Comparison of ENCODE assay signal across 9 mouse cellular contexts in genomic region chr10:79986963-79987362, GRCm38 (mm10). TPM values are rescaled to one million over a fixed set of nuclear protein-coding genes. Genes with fewer than 3 reads are reported as not detected.
DNase-seq lines count a peak whose midpoint lies in the region; ATAC-seq lines count a peak whose summit lies in the region.
"Had no signal": no experiment of that assay in that cellular context is flagged by ENCODE, and none has a peak within 500 bp of the region (broad histone marks: within the 10 kb centered on the region; RNA-seq: fewer than 3 reads in every experiment).

No protein-coding gene starts in this region.

- peak overlapping the region; percentile 87 for H3K27ac ChIP-seq in forebrain, embryonic 10.5 days
- H3K27ac ChIP-seq in forebrain, embryonic 16.5 days (ENCODE audit: low read length) = no peak overlapping the region
- H3K27ac ChIP-seq in embryonic facial prominence, embryonic 11.5 days (replicated peaks; ENCODE audit: low read depth, low read length) = no peak overlapping the region
- peak overlapping the region; percentile 98 for H3K27ac ChIP-seq in heart, embryonic 10.5 days
- peak overlapping the region; percentile 48 for H3K27ac ChIP-seq in kidney, embryonic 14.5 days (ENCODE audit: low read depth, low read length)

- peaks cover 53% of the 10 kb centered on the region for H3K27me3 ChIP-seq in forebrain, embryonic 10.5 days (ENCODE audit: poor library complexity, severe bottlenecking)
- peaks cover 38% of the 10 kb centered on the region for H3K27me3 ChIP-seq in forebrain, embryonic 16.5 days (replicated peaks; ENCODE audit: control insufficient read depth, insufficient read depth, low read length)
- H3K27me3 ChIP-seq in embryonic facial prominence, embryonic 11.5 days (ENCODE audit: control insufficient read depth, insufficient read depth, low read length) = no peaks in the 10 kb centered on the region
- no peaks in the 10 kb centered on the region for H3K27me3 ChIP-seq in heart, embryonic 10.5 days (ENCODE audit: insufficient read depth, poor library complexity, severe bottlenecking)
- no peaks in the 10 kb centered on the region for H3K27me3 ChIP-seq in kidney, embryonic 14.5 days (ENCODE audit: control insufficient read depth, insufficient read depth, low read length)
- H3K27me3 ChIP-seq: Patski had no signal

- peak; percentile 79 for DNase-seq in forebrain, embryonic 10.5 days (ENCODE audit: extremely low spot score, low spot score)
- peak; percentile 89 for DNase-seq in embryonic facial prominence, embryonic 11.5 days (ENCODE audit: low spot score)
- peak; percentile 93 for DNase-seq in heart, embryonic 10.5 days (ENCODE audit: low spot score)
- DNase-seq in liver = peak; percentile 85
- peak; percentile 74 to 93 for DNase-seq in monocyte, adult 2 months (ENCODE audit: low read depth in 1 of 2, low spot score in 2 of 2)
- peak; percentile 91 to 93 for DNase-seq in spleen, postnatal 36 days (ENCODE audit: low spot score in 2 of 2)

- WGBS in forebrain, embryonic 10.5 days = 6% methylated on average over 11 of the region's 11 CpGs
- 1% methylated on average over 11 of the region's 11 CpGs for WGBS in forebrain, embryonic 16.5 days
- 2% methylated on average over 11 of the region's 11 CpGs for WGBS in embryonic facial prominence, embryonic 11.5 days
- 4% methylated on average over 11 of the region's 11 CpGs for WGBS in heart, embryonic 10.5 days
- 3% methylated on average over 11 of the region's 11 CpGs for WGBS in kidney, embryonic 14.5 days

- H3K9ac ChIP-seq in forebrain, embryonic 16.5 days (replicated peaks; ENCODE audit: low read depth, low read length) = no peak overlapping the region
- H3K9ac ChIP-seq in embryonic facial prominence, embryonic 11.5 days (replicated peaks; ENCODE audit: low read length) = no peak overlapping the region
- no peak overlapping the region; the same call in 1 of the 2 replicates for H3K9ac ChIP-seq in kidney, embryonic 14.5 days (ENCODE audit: low read depth, low read length)

- peaks cover 12% of the 10 kb centered on the region; the same call in 1 of the 2 replicates for H3K9me3 ChIP-seq in forebrain, embryonic 10.5 days
- H3K9me3 ChIP-seq in forebrain, embryonic 16.5 days (ENCODE audit: control insufficient read depth, low read length) = peaks cover 5% of the 10 kb centered on the region; the same call in 1 of the 2 replicates
- H3K9me3 ChIP-seq in embryonic facial prominence, embryonic 11.5 days (replicated peaks; ENCODE audit: control insufficient read depth, low read length) = no peaks in the 10 kb centered on the region
- 0 out of 2 replicates have a peak, but pooled peaks cover 3% of the 10 kb centered on the region for H3K9me3 ChIP-seq in heart, embryonic 10.5 days
- H3K9me3 ChIP-seq in kidney, embryonic 14.5 days (ENCODE audit: control insufficient read depth, low read length) = peaks cover 9% of the 10 kb centered on the region; the same call in 1 of the 2 replicates

- H3K4me1 ChIP-seq in forebrain, embryonic 10.5 days = peaks cover 69% of the 10 kb centered on the region
- peaks cover 32% of the 10 kb centered on the region for H3K4me1 ChIP-seq in forebrain, embryonic 16.5 days (replicated peaks; ENCODE audit: control insufficient read depth, insufficient read depth, low read length)
- H3K4me1 ChIP-seq in embryonic facial prominence, embryonic 11.5 days (ENCODE audit: control insufficient read depth, insufficient read depth, low read length) = peaks cover 3% of the 10 kb centered on the region
- H3K4me1 ChIP-seq in heart, embryonic 10.5 days = peaks cover 76% of the 10 kb centered on the region
- H3K4me1 ChIP-seq in kidney, embryonic 14.5 days (ENCODE audit: control insufficient read depth, insufficient read depth, low read length) = peaks cover 38% of the 10 kb centered on the region

- no peak for ATAC-seq in forebrain, embryonic 16.5 days
- ATAC-seq in embryonic facial prominence, embryonic 11.5 days (replicated peaks; ENCODE audit: insufficient number of reproducible peaks, low FRiP score, low TSS enrichment, low read depth) = no peak
- no peak for ATAC-seq in kidney, embryonic 14.5 days (ENCODE audit: low FRiP score, low TSS enrichment)
- ATAC-seq: Patski had no signal

- H3K4me2 ChIP-seq in forebrain, embryonic 16.5 days (ENCODE audit: low read length) = no peak overlapping the region
- peak overlapping the region; percentile 5 for H3K4me2 ChIP-seq in embryonic facial prominence, embryonic 11.5 days (ENCODE audit: low read depth, low read length)
- peak overlapping the region; percentile 59; the same call in 1 of the 2 replicates for H3K4me2 ChIP-seq in kidney, embryonic 14.5 days (replicated peaks; ENCODE audit: low read depth, low read length)

- H3K36me3 ChIP-seq in forebrain, embryonic 10.5 days (replicated peaks) = peaks cover 19% of the 10 kb centered on the region
- H3K36me3 ChIP-seq in forebrain, embryonic 16.5 days (ENCODE audit: control insufficient read depth, insufficient read depth) = no peaks in the 10 kb centered on the region
- peaks cover 2% of the 10 kb centered on the region for H3K36me3 ChIP-seq in embryonic facial prominence, embryonic 11.5 days (replicated peaks; ENCODE audit: control insufficient read depth, insufficient read depth, low read depth, low read length)
- peaks cover 22% of the 10 kb centered on the region for H3K36me3 ChIP-seq in heart, embryonic 10.5 days
- H3K36me3 ChIP-seq in kidney, embryonic 14.5 days (ENCODE audit: control insufficient read depth, insufficient read depth, low read length) = peaks cover 13% of the 10 kb centered on the region

- peak overlapping the region; percentile 80 for H3K4me3 ChIP-seq in forebrain, embryonic 10.5 days
- H3K4me3 ChIP-seq in forebrain, embryonic 16.5 days (replicated peaks; ENCODE audit: low read length) = no peak overlapping the region
- H3K4me3 ChIP-seq in embryonic facial prominence, embryonic 11.5 days (ENCODE audit: low read depth, low read length) = no peak overlapping the region
- H3K4me3 ChIP-seq in heart, embryonic 10.5 days = peak overlapping the region; percentile 86
- H3K4me3 ChIP-seq in kidney, embryonic 14.5 days (ENCODE audit: low read length) = no peak overlapping the region; the same call in 1 of the 2 replicates

RNA-seq across cellular contexts. Expression of gene Cnn2, which starts 1.4 kb away (rescaled TPM):
- polyA plus RNA-seq in forebrain, embryonic 10.5 days (2016; fragmentation: Nextera tagmentation; extraction: Ambion mirVana) = 222 and 226 TPM in 2 replicates
- 30.5 and 31.3 TPM in 2 replicates for polyA plus RNA-seq in forebrain, embryonic 16.5 days (2015; fragmentation: Nextera tagmentation; extraction: Ambion mirVana)
- 255 and 271 TPM in 2 replicates for polyA plus RNA-seq in embryonic facial prominence, embryonic 11.5 days (2014; fragmentation: Nextera tagmentation; extraction: Ambion mirVana)
- polyA plus RNA-seq in heart, embryonic 10.5 days (2016; fragmentation: Nextera tagmentation; extraction: Ambion mirVana) = 408 and 456 TPM in 2 replicates
- polyA plus RNA-seq in kidney, embryonic 14.5 days (2014; fragmentation: Nextera tagmentation; extraction: Ambion mirVana) = 186 and 220 TPM in 2 replicates

RNA-seq across cellular contexts. Expression of gene Tmem259, which starts 2.8 kb away (rescaled TPM):
- polyA plus RNA-seq in forebrain, embryonic 10.5 days (2016; fragmentation: Nextera tagmentation; extraction: Ambion mirVana) = 8.4 and 9.6 TPM in 2 replicates
- 12.3 and 12.8 TPM in 2 replicates for polyA plus RNA-seq in forebrain, embryonic 16.5 days (2015; fragmentation: Nextera tagmentation; extraction: Ambion mirVana)
- 13.4 and 13.7 TPM in 2 replicates for polyA plus RNA-seq in embryonic facial prominence, embryonic 11.5 days (2014; fragmentation: Nextera tagmentation; extraction: Ambion mirVana)
- polyA plus RNA-seq in heart, embryonic 10.5 days (2016; fragmentation: Nextera tagmentation; extraction: Ambion mirVana) = 12.7 and 16.4 TPM in 2 replicates
- 18.8 and 27.8 TPM in 2 replicates for polyA plus RNA-seq in kidney, embryonic 14.5 days (2014; fragmentation: Nextera tagmentation; extraction: Ambion mirVana)

RNA-seq across cellular contexts. Expression of gene Abca7, which starts 9.3 kb away (rescaled TPM):
- polyA plus RNA-seq in forebrain, embryonic 10.5 days (2016; fragmentation: Nextera tagmentation; extraction: Ambion mirVana) = 2.9 and 3.1 TPM in 2 replicates
- 3.9 and 4.7 TPM in 2 replicates for polyA plus RNA-seq in forebrain, embryonic 16.5 days (2015; fragmentation: Nextera tagmentation; extraction: Ambion mirVana)
- polyA plus RNA-seq in embryonic facial prominence, embryonic 11.5 days (2014; fragmentation: Nextera tagmentation; extraction: Ambion mirVana) = 0.98 and 1.3 TPM in 2 replicates
- polyA plus RNA-seq in heart, embryonic 10.5 days (2016; fragmentation: Nextera tagmentation; extraction: Ambion mirVana) = 2.8 and 4.1 TPM in 2 replicates
- 1.8 and 2.7 TPM in 2 replicates for polyA plus RNA-seq in kidney, embryonic 14.5 days (2014; fragmentation: Nextera tagmentation; extraction: Ambion mirVana)

RNA-seq across cellular contexts. Expression of gene Grin3b, which starts 16.4 kb away (rescaled TPM):
- 0.20 and 0.31 TPM in 2 replicates for polyA plus RNA-seq in forebrain, embryonic 10.5 days (2016; fragmentation: Nextera tagmentation; extraction: Ambion mirVana)
- polyA plus RNA-seq in forebrain, embryonic 16.5 days (2015; fragmentation: Nextera tagmentation; extraction: Ambion mirVana) = 0.29 and 0.60 TPM in 2 replicates
- 0.21 and 0.22 TPM in 2 replicates for polyA plus RNA-seq in embryonic facial prominence, embryonic 11.5 days (2014; fragmentation: Nextera tagmentation; extraction: Ambion mirVana)
- polyA plus RNA-seq in heart, embryonic 10.5 days (2016; fragmentation: Nextera tagmentation; extraction: Ambion mirVana) = 0.30 and 0.34 TPM in 2 replicates
- 0.19 and 0.29 TPM in 2 replicates for polyA plus RNA-seq in kidney, embryonic 14.5 days (2014; fragmentation: Nextera tagmentation; extraction: Ambion mirVana)

RNA-seq across cellular contexts. Expression of gene Wdr18, which starts 27.0 kb away (rescaled TPM):
- polyA plus RNA-seq in forebrain, embryonic 10.5 days (2016; fragmentation: Nextera tagmentation; extraction: Ambion mirVana) = 165 and 167 TPM in 2 replicates
- polyA plus RNA-seq in forebrain, embryonic 16.5 days (2015; fragmentation: Nextera tagmentation; extraction: Ambion mirVana) = 81.8 and 97.7 TPM in 2 replicates
- polyA plus RNA-seq in embryonic facial prominence, embryonic 11.5 days (2014; fragmentation: Nextera tagmentation; extraction: Ambion mirVana) = 118 and 123 TPM in 2 replicates
- 127 and 155 TPM in 2 replicates for polyA plus RNA-seq in heart, embryonic 10.5 days (2016; fragmentation: Nextera tagmentation; extraction: Ambion mirVana)
- 132 and 147 TPM in 2 replicates for polyA plus RNA-seq in kidney, embryonic 14.5 days (2014; fragmentation: Nextera tagmentation; extraction: Ambion mirVana)

Comparison
In these comparisons a context has a peak if more than half of its experiments do, and no peak if none do; other contexts are left out.
1. H3K27ac ChIP-seq: peak in forebrain, embryonic 10.5 days (single experiment), heart, embryonic 10.5 days (single experiment) and kidney, embryonic 14.5 days (single experiment); none in forebrain, embryonic 16.5 days (single experiment) and embryonic facial prominence, embryonic 11.5 days (single experiment).
2. H3K4me3 ChIP-seq: peak in forebrain, embryonic 10.5 days (single experiment) and heart, embryonic 10.5 days (single experiment); none in forebrain, embryonic 16.5 days (single experiment), embryonic facial prominence, embryonic 11.5 days (single experiment) and kidney, embryonic 14.5 days (single experiment).
3. Peak in every context shown above with its lines, with median percentiles within 50 percentile points of each other: DNase-seq.